Mouse (Mus musculus) midbrain, embryonic 12.5 days (tissue): Measurements from ENCODE around the gene Naa15. TPM values are rescaled to one million over a fixed set of nuclear protein-coding genes. Genes with fewer than 3 reads are reported as not detected.
"Not testable (repeated sequence)": the region's sequence is repeated elsewhere in the genome, so short reads cannot be mapped to it uniquely, and the experiment has no call there.

ENCODE experiments used
- ATAC-seq: fragments of 200-750 bp; cut with Nextera tagmentation; 2 replicates; pipeline ENCODE4 v1.8.0; 2017; ENCODE audit warnings: low read depth, moderate TSS enrichment, moderate library complexity; ENCODE audit not compliant: low FRiP score
- H3K27ac ChIP-seq: fragments of 300-500 bp; sonication (generic); replicated peaks from 2 replicates; pipeline ENCODE4 v1.5.1; 2016; ENCODE audit warnings: mild to moderate bottlenecking
- H3K27me3 ChIP-seq: fragments of 300-500 bp; sonication (generic); 2 replicates; pipeline ENCODE4 v1.6.1; 2016; ENCODE audit warnings: mild to moderate bottlenecking
- H3K36me3 ChIP-seq: fragments of 300-500 bp; sonication (generic); 2 replicates; pipeline ENCODE4 v1.6.1; 2016
- H3K4me1 ChIP-seq: fragments of 300-500 bp; sonication (generic); 2 replicates; pipeline ENCODE4 v1.6.1; 2016
- H3K4me2 ChIP-seq: fragments of 300-500 bp; sonication (generic); replicated peaks from 2 replicates; pipeline ENCODE4 v1.6.1; 2016; ENCODE audit warnings: mild to moderate bottlenecking, moderate library complexity
- H3K4me3 ChIP-seq: fragments of 300-500 bp; sonication (generic); 2 replicates; pipeline ENCODE4 v1.5.1; 2016; ENCODE audit warnings: mild to moderate bottlenecking
- H3K9ac ChIP-seq: fragments of 300-500 bp; sonication (generic); replicated peaks from 2 replicates; pipeline ENCODE4 v1.6.1; 2016; ENCODE audit warnings: mild to moderate bottlenecking, moderate library complexity
- H3K9me3 ChIP-seq: fragments of 300-500 bp; sonication (generic); 2 replicates; pipeline ENCODE4 v1.6.1; 2016; ENCODE audit warnings: mild to moderate bottlenecking
- WGBS: fragments of 180-500 bp; shearing (Covaris S2); methylation state at CpG from one replicate; pipeline ENCODE4 v1.1.7; 2016; 5-methylcytosine and 5-hydroxymethylcytosine counted together
- polyA plus RNA-seq: library from polyadenylated mRNA; unstranded; fragments of >200 nt; fragmentation: Nextera tagmentation; extraction: Ambion mirVana; gene quantifications from 2 replicates; pipeline ENCODE4 v1.2.1, GENCODE M21; 2016

Gene Naa15
- polyA plus RNA-seq, 1 experiment from 2014 or later, result 75.8 TPM

- no peak for ATAC-seq
These were observed 34.9 kb upstream of the Naa15 start for GRCm38 (mm10) chr3:51379786-51380659.

DNA sequence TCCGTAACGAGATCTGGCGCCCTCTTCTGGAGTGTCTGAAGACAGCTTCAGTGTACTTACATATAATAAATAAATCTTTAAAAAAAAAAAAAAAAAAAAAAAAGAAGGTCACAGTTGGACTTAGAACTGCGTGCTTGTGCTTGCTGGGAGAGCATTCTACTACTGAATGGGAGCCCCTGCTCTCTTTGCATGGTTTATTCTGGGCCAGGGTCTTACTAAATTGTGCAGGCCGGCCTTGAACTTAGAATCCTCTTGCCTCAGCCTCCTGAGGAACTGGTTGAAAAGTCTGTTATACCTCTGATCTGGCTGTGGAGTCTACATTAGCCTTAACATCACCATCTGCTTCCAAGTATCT, 34.3 kb upstream of the Naa15 start:
- WGBS, result 57% methylated on average over 3 of the region's 5 CpGs

More at GRCm38 (mm10) chr3:51379786-51380659, 34.9 kb upstream of the Naa15 start:
- H3K27ac ChIP-seq, result no peak overlapping the region
- H3K4me1 ChIP-seq, result peaks cover 6% of the 10 kb centered on the region; the same call in 1 of the 2 replicates
- 72% methylated on average over 5 of the region's 5 CpGs for WGBS
- H3K27me3 ChIP-seq, result no peaks in the 10 kb centered on the region
- H3K9me3 ChIP-seq, result 0 out of 2 replicates have a peak, but pooled peaks cover under 1% of the 10 kb centered on the region
- H3K4me3 ChIP-seq, result no peak overlapping the region
- H3K4me2 ChIP-seq, result no peak overlapping the region
- H3K36me3 ChIP-seq, result no peaks in the 10 kb centered on the region
- H3K9ac ChIP-seq, result no peak overlapping the region

GRCm38 (mm10) chr3:51383409-51383808, 31.5 kb upstream of the Naa15 start:
- Histone ChIP-seq H3K36me3 (no peaks in the 10 kb centered on the region), H3K27ac (no peak overlapping the region), H3K4me1 (peaks cover 11% of the 10 kb centered on the region; the same call in 1 of the 2 replicates), H3K9ac (no peak overlapping the region), H3K4me3 (no peak overlapping the region), H3K4me2 (no peak overlapping the region), H3K9me3 (no peaks in the 10 kb centered on the region), H3K27me3 (no peaks in the 10 kb centered on the region)
- ATAC-seq, result no peak
- WGBS, result 20% methylated on average over 12 of the region's 12 CpGs

More for the DNA sequence above, 34.3 kb upstream of the Naa15 start:
- Histone ChIP-seq H3K9ac (no peak overlapping the region), H3K4me1 (peaks cover 6% of the 10 kb centered on the region; the same call in 1 of the 2 replicates), H3K9me3 (no peaks in the 10 kb centered on the region), H3K36me3 (no peaks in the 10 kb centered on the region), H3K27ac (no peak overlapping the region), H3K4me2 (no peak overlapping the region), H3K27me3 (no peaks in the 10 kb centered on the region), H3K4me3 (no peak overlapping the region)
- no peak for ATAC-seq

DNA sequence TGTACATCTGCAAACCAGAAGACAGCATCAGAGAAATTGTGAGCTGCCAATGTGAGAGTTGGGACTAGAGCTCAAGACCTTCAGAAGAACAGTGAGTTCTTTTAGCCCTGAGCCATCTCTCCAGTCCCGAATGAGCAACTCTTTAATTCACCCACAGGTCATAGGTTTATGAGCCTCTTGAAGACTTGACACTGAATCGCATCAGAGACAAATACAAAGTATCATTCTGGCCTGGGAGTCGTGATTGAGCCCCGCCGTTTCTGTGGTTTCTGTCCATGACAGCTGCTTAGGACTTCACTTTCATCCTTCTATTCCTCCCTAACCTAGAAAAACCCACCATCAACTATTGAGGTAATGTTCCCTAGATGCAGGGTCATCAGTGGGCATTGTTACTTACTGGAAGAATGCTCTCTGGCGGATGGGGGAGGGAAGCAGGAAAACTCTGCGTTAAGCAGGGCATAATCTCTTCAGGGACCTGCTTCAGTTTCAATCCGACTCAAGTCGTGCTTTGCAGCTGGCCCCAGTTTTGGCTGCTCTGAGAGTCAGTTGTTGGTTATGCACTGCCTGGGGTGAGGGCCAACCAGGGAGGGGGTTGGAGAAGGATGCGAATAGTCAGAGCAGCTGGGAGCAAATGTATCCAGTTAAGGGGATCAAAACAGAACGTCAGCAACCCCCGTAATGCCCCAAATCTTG, 28.4 kb upstream of the Naa15 start:
- no peaks in the 10 kb centered on the region for H3K9me3 ChIP-seq
- no peak overlapping the region for H3K4me2 ChIP-seq
- H3K4me1 ChIP-seq, result peaks cover 16% of the 10 kb centered on the region
- no peak overlapping the region for H3K9ac ChIP-seq
- H3K27ac ChIP-seq, result no peak overlapping the region
- H3K27me3 ChIP-seq, result no peaks in the 10 kb centered on the region; the same call in 1 of the 2 replicates
- no peak for ATAC-seq
- 44% methylated on average over 12 of the region's 12 CpGs for WGBS
- H3K36me3 ChIP-seq, result no peaks in the 10 kb centered on the region
- H3K4me3 ChIP-seq, result no peak overlapping the region

GRCm38 (mm10) chr3:51387134-51387451, 27.9 kb upstream of the Naa15 start:
- Histone ChIP-seq H3K9me3 (no peaks in the 10 kb centered on the region), H3K4me3 (no peak overlapping the region), H3K4me2 (no peak overlapping the region), H3K27ac (no peak overlapping the region), H3K36me3 (no peaks in the 10 kb centered on the region), H3K9ac (no peak overlapping the region), H3K27me3 (no peaks in the 10 kb centered on the region; the same call in 1 of the 2 replicates), H3K4me1 (peaks cover 16% of the 10 kb centered on the region)
- WGBS, result 68% methylated on average over 3 of the region's 3 CpGs
- no peak for ATAC-seq

GRCm38 (mm10) chr3:51387868-51388381, 27.0 kb upstream of the Naa15 start:
- WGBS, result 56% methylated on average over 8 of the region's 8 CpGs
- Histone ChIP-seq H3K27ac (no peak overlapping the region), H3K36me3 (no peaks in the 10 kb centered on the region), H3K9ac (no peak overlapping the region), H3K4me3 (no peak overlapping the region), H3K9me3 (no peaks in the 10 kb centered on the region), H3K4me1 (peaks cover 16% of the 10 kb centered on the region), H3K27me3 (no peaks in the 10 kb centered on the region; the same call in 1 of the 2 replicates), H3K4me2 (no peak overlapping the region)
- no peak for ATAC-seq

- no peak for ATAC-seq
- no peak overlapping the region for H3K27ac ChIP-seq
These were observed 26.0 kb upstream of the Naa15 start for GRCm38 (mm10) chr3:51388904-51389303.

GRCm38 (mm10) chr3:51391095-51391494, 23.9 kb upstream of the Naa15 start:
- 95% methylated on average over 5 of the region's 5 CpGs for WGBS
- peaks cover 12% of the 10 kb centered on the region for H3K27me3 ChIP-seq
- H3K4me3 ChIP-seq, result no peak overlapping the region
- H3K36me3 ChIP-seq, result no peaks in the 10 kb centered on the region
- no peak overlapping the region for H3K9ac ChIP-seq
- no peak overlapping the region for H3K4me2 ChIP-seq
- H3K9me3 ChIP-seq, result no peaks in the 10 kb centered on the region
- ATAC-seq, result no peak
- H3K27ac ChIP-seq, result no peak overlapping the region
- H3K4me1 ChIP-seq, result peaks cover 16% of the 10 kb centered on the region

More at GRCm38 (mm10) chr3:51388904-51389303, 26.0 kb upstream of the Naa15 start:
- Histone ChIP-seq H3K27me3 (no peaks in the 10 kb centered on the region; the same call in 1 of the 2 replicates), H3K4me3 (peak overlapping the region; percentile 15; the same call in 1 of the 2 replicates), H3K4me1 (peaks cover 11% of the 10 kb centered on the region), H3K9ac (no peak overlapping the region; the same call in 1 of the 2 replicates), H3K4me2 (peak overlapping the region; percentile 40), H3K36me3 (no peaks in the 10 kb centered on the region), H3K9me3 (no peaks in the 10 kb centered on the region)
- WGBS, result 10% methylated on average over 13 of the region's 13 CpGs

- Histone ChIP-seq H3K4me3 (no peak overlapping the region), H3K4me1 (peaks cover 20% of the 10 kb centered on the region), H3K27ac (no peak overlapping the region), H3K4me2 (no peak overlapping the region), H3K36me3 (no peaks in the 10 kb centered on the region), H3K27me3 (peaks cover 17% of the 10 kb centered on the region), H3K9me3 (no peaks in the 10 kb centered on the region), H3K9ac (no peak overlapping the region)
- ATAC-seq, result no peak
- 93% methylated on average over 5 of the region's 5 CpGs for WGBS
These were observed 23.4 kb upstream of the Naa15 start for GRCm38 (mm10) chr3:51391591-51391990.

GRCm38 (mm10) chr3:51393018-51393417, 21.9 kb upstream of the Naa15 start:
- H3K36me3 ChIP-seq, H3K9ac ChIP-seq, ATAC-seq, H3K4me3 ChIP-seq, H3K27ac ChIP-seq, H3K9me3 ChIP-seq, H3K4me2 ChIP-seq: not testable (repeated sequence)
- peaks cover 24% of the 10 kb centered on the region for H3K4me1 ChIP-seq
- H3K27me3 ChIP-seq, result peaks cover 29% of the 10 kb centered on the region
- 97% methylated on average over 3 of the region's 3 CpGs for WGBS

DNA sequence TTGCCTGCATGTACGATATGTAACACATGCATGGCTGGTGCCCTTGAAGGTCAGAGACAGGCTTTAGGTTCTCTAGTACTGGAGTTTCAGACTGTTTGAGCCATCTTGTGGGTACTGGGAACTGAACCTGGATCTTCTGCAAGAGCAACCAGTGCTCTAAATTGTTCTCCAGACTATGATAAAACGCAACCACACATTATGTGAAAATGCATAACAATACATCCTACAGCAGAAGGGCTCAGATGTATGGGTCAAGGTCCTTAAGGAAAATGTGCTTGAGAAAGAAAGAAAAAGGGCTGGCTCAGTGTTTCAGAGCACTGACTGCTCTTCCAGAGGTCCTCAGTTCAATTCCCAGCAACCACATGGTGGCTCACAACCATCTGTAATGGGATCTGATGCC, 21.3 kb upstream of the Naa15 start:
- no peak overlapping the region for H3K4me2 ChIP-seq
- no peak for ATAC-seq
- H3K4me3 ChIP-seq, result no peak overlapping the region
- H3K4me1 ChIP-seq, result peaks cover 25% of the 10 kb centered on the region
- no peaks in the 10 kb centered on the region for H3K36me3 ChIP-seq
- WGBS, result 86% methylated on average over 2 of the region's 2 CpGs
- H3K9me3 ChIP-seq, result no peaks in the 10 kb centered on the region
- H3K9ac ChIP-seq, result no peak overlapping the region
- H3K27ac ChIP-seq, result no peak overlapping the region
- peaks cover 33% of the 10 kb centered on the region for H3K27me3 ChIP-seq

GRCm38 (mm10) chr3:51394881-51395280, 20.1 kb upstream of the Naa15 start:
- Histone ChIP-seq H3K27ac (no peak overlapping the region), H3K9me3 (no peaks in the 10 kb centered on the region), H3K36me3 (no peaks in the 10 kb centered on the region), H3K4me3 (no peak overlapping the region), H3K27me3 (peaks cover 37% of the 10 kb centered on the region), H3K4me1 (peaks cover 26% of the 10 kb centered on the region), H3K9ac (no peak overlapping the region), H3K4me2 (no peak overlapping the region)
- WGBS, result 56% methylated on average over 3 of the region's 3 CpGs
- no peak for ATAC-seq
